Comparison of ENCODE assay signal across 9 mouse cellular contexts in the genomic region with DNA sequence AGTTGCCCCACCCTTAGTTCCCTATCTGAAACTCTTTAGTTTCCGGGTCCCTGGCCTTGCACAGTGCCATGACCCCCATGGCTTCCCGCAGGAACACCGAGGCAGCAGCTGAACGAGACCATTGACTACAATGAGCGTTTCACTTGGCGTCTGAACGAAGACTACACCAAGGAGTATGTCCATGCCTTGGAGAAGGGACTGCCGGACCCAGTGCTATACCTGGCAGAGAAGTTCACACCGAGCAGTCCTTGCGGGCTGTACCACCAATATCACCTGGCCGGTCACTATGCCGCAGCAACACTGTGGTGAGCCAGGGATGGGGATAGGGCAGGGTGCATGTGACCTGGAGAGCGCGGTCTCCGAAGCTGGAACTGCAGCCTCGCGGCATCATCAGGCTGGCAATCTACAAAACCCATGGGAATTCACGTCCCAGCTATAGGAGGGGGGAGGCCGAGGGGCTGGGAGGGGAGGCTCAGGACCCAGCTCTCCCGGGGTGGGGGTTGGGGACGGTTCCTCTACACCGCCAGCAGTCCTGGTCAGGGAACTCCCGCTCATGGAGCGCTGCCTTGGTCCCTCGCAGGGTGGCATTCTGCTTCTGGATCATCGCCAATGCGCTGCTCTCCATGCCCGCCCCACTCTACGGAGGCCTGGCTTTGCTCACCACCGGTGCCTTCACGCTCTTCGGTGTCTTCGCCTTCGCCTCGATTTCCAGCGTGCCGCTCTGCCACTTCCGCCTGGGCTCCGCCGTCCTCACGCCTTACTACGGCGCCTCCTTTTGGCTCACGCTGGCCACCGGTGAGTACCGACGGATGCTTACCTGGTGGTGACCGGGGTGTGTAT. TPM values are rescaled to one million over a fixed set of nuclear protein-coding genes. Genes with fewer than 3 reads are reported as not detected.
DNase-seq lines count a peak whose midpoint lies in the region; ATAC-seq and TF ChIP-seq lines count a peak whose summit lies in the region.
"Had no signal": no experiment of that assay in that cellular context is flagged by ENCODE, and none has a peak within 500 bp of the region (broad histone marks: within the 10 kb centered on the region; RNA-seq: fewer than 3 reads in every experiment).

No protein-coding gene starts in this region.

- no peak for TF ChIP-seq EP300 in liver, embryonic 14.5 days (IDR thresholded peaks at IDR 0.05; ENCODE audit: low read depth)

- no peak overlapping the region for H3K27ac ChIP-seq in layer of hippocampus, adult 2 months
- H3K27ac ChIP-seq in embryonic facial prominence, embryonic 13.5 days = no peak overlapping the region
- no peak overlapping the region for H3K27ac ChIP-seq in hindbrain, embryonic 16.5 days (ENCODE audit: low read depth, low read length)
- no peak overlapping the region for H3K27ac ChIP-seq in liver, embryonic 14.5 days
- H3K27ac ChIP-seq in neural tube, embryonic 13.5 days (replicated peaks) = no peak overlapping the region

- H3K27me3 ChIP-seq in embryonic facial prominence, embryonic 13.5 days = peaks cover 100% of the 10 kb centered on the region
- H3K27me3 ChIP-seq in hindbrain, embryonic 16.5 days (replicated peaks; ENCODE audit: control insufficient read depth, insufficient read depth, low read length) = peaks cover 28% of the 10 kb centered on the region
- peaks cover 66% of the 10 kb centered on the region for H3K27me3 ChIP-seq in liver, embryonic 14.5 days (ENCODE audit: control insufficient read depth, insufficient read depth, low read length)
- H3K27me3 ChIP-seq in neural tube, embryonic 13.5 days = peaks cover 99% of the 10 kb centered on the region

- WGBS in embryonic facial prominence, embryonic 13.5 days = 1% methylated on average over 48 of the region's 48 CpGs
- under 1% methylated on average over 47 of the region's 48 CpGs for WGBS in hindbrain, embryonic 16.5 days
- under 1% methylated on average over 47 of the region's 48 CpGs for WGBS in liver, embryonic 14.5 days (ENCODE audit: insufficient replicate concordance)
- WGBS in neural tube, embryonic 13.5 days = 1% methylated on average over 48 of the region's 48 CpGs

- peaks cover 44% of the 10 kb centered on the region for H3K4me1 ChIP-seq in embryonic facial prominence, embryonic 13.5 days
- peaks cover 39% of the 10 kb centered on the region for H3K4me1 ChIP-seq in hindbrain, embryonic 16.5 days (ENCODE audit: control insufficient read depth, insufficient read depth, low read depth, low read length)
- H3K4me1 ChIP-seq in liver, embryonic 14.5 days (replicated peaks; ENCODE audit: control insufficient read depth in 2 of 2, insufficient read depth in 2 of 2, low read length in 1 of 2) = 0 out of 4 replicates have a peak, but pooled peaks cover 0 to 2% of the 10 kb centered on the region in 2 experiments
- H3K4me1 ChIP-seq in neural tube, embryonic 13.5 days (replicated peaks) = peaks cover 40% of the 10 kb centered on the region

- ATAC-seq in embryonic facial prominence, embryonic 13.5 days (ENCODE audit: insufficient number of reproducible peaks, insufficient read depth, low FRiP score, low TSS enrichment, low read depth) = 0 out of 2 replicates have a peak, but pooled peaks have one; percentile 28
- ATAC-seq in hindbrain, embryonic 16.5 days = peak; percentile 60
- ATAC-seq in liver, embryonic 14.5 days (ENCODE audit: insufficient read depth) = no peak
- peak; percentile 54 for ATAC-seq in neural tube, embryonic 13.5 days (ENCODE audit: low read depth)
- no peak for ATAC-seq in erythroid progenitor cell, adult 5-6 weeks (replicated peaks; ENCODE audit: low FRiP score, poor library complexity, severe bottlenecking)
- ATAC-seq: Patski had no signal

- peak overlapping the region; percentile 44 for H3K9ac ChIP-seq in embryonic facial prominence, embryonic 13.5 days
- H3K9ac ChIP-seq in hindbrain, embryonic 16.5 days (ENCODE audit: low read depth, low read length) = peak overlapping the region; percentile 66
- H3K9ac ChIP-seq in liver, embryonic 14.5 days (replicated peaks) = no peak overlapping the region
- H3K9ac ChIP-seq in neural tube, embryonic 13.5 days = peak overlapping the region; percentile 66

- peak overlapping the region; percentile 76 for H3K4me2 ChIP-seq in embryonic facial prominence, embryonic 13.5 days
- H3K4me2 ChIP-seq in hindbrain, embryonic 16.5 days (ENCODE audit: low read length) = peak overlapping the region; percentile 94
- H3K4me2 ChIP-seq in liver, embryonic 14.5 days (ENCODE audit: low read depth) = peak overlapping the region; percentile 29
- H3K4me2 ChIP-seq in neural tube, embryonic 13.5 days = peak overlapping the region; percentile 77

- H3K36me3 ChIP-seq in embryonic facial prominence, embryonic 13.5 days = no peaks in the 10 kb centered on the region
- H3K36me3 ChIP-seq in hindbrain, embryonic 16.5 days (ENCODE audit: control insufficient read depth, insufficient read depth, low read length) = no peaks in the 10 kb centered on the region
- no peaks in the 10 kb centered on the region for H3K36me3 ChIP-seq in liver, embryonic 14.5 days (replicated peaks; ENCODE audit: control insufficient read depth, insufficient read depth, low read depth)
- no peaks in the 10 kb centered on the region for H3K36me3 ChIP-seq in neural tube, embryonic 13.5 days

- DNase-seq in layer of hippocampus, adult 2 months (ENCODE audit: low spot score in 2 of 2) = no peak
- no peak for DNase-seq in layer of hippocampus, adult 8-10 months (ENCODE audit: low spot score in 2 of 2)
- DNase-seq in adrenal gland, adult 8-10 months = peak; percentile 31
- DNase-seq in liver, embryonic 14.5 days (ENCODE audit: low read depth in 3 of 3, low spot score in 3 of 3) = no peak

- TF ChIP-seq CTCF in layer of hippocampus, adult 2 months (conservative IDR thresholded peaks at IDR 0.05) = no peak
- no peak for TF ChIP-seq CTCF in liver, embryonic 14.5 days (IDR thresholded peaks at IDR 0.05; ENCODE audit: low read depth)

- peak overlapping the region; percentile 51 for H3K4me3 ChIP-seq in layer of hippocampus, adult 2 months
- H3K4me3 ChIP-seq in embryonic facial prominence, embryonic 13.5 days = peak overlapping the region; percentile 42
- peak overlapping the region; percentile 49 for H3K4me3 ChIP-seq in hindbrain, embryonic 16.5 days (ENCODE audit: low read length)
- H3K4me3 ChIP-seq in liver, embryonic 14.5 days (ENCODE audit: insufficient read depth in 1 of 2, low read depth in 2 of 2, low read length in 2 of 2) = peak overlapping the region in 1 of 2 experiments; percentile 18; a peak in 1 of 4 replicates
- H3K4me3 ChIP-seq in neural tube, embryonic 13.5 days = peak overlapping the region; percentile 44

- no peaks in the 10 kb centered on the region for H3K9me3 ChIP-seq in embryonic facial prominence, embryonic 13.5 days
- no peaks in the 10 kb centered on the region for H3K9me3 ChIP-seq in hindbrain, embryonic 16.5 days (ENCODE audit: control insufficient read depth, low read length)
- H3K9me3 ChIP-seq in liver, embryonic 14.5 days (ENCODE audit: control insufficient read depth, low read length) = no peaks in the 10 kb centered on the region
- H3K9me3 ChIP-seq in neural tube, embryonic 13.5 days = no peaks in the 10 kb centered on the region

RNA-seq across cellular contexts. Expression of a gene that starts 2.6 kb away (rescaled TPM):
- not detected for total RNA-seq in layer of hippocampus, adult 2 months (2021)
- not detected for total RNA-seq in layer of hippocampus, adult 8-10 months (2022)
- total RNA-seq in adrenal gland, adult 8-10 months (2022) = not detected
- polyA plus RNA-seq in embryonic facial prominence, embryonic 13.5 days (2015; fragmentation: Nextera tagmentation; extraction: Ambion mirVana) = not detected in 2 replicates
- 0.19 and 0.36 TPM in 2 replicates for polyA plus RNA-seq in hindbrain, embryonic 16.5 days (2015; fragmentation: Nextera tagmentation; extraction: Ambion mirVana)
- not detected in 2 replicates for polyA plus RNA-seq in liver, embryonic 14.5 days (2012; rRNA removed)
- not detected in 2 replicates for polyA plus RNA-seq in liver, embryonic 14.5 days (2014; fragmentation: Nextera tagmentation; extraction: Ambion mirVana)
- polyA plus RNA-seq in neural tube, embryonic 13.5 days (2015; fragmentation: Nextera tagmentation; extraction: Ambion mirVana) = not detected in 2 replicates
- not detected in 2 replicates for total RNA-seq in erythroid progenitor cell, adult 5-6 weeks (2015; ENCODE audit: low replicate concordance)
- total RNA-seq in erythroid progenitor cell, adult 5-6 weeks (2017; ENCODE audit: low replicate concordance) = not detected in 2 replicates
- polyA plus RNA-seq: Patski had no signal

RNA-seq across cellular contexts. Expression of a gene that starts 3.1 kb away (rescaled TPM):
- under 1 TPM in 1 of 2 experiments, not detected in 1; 0.08 TPM for total RNA-seq in layer of hippocampus, adult 2 months (2021)
- under 1 TPM; 0.05 to 0.08 (median 0.06) TPM for total RNA-seq in layer of hippocampus, adult 8-10 months (2022)
- total RNA-seq in adrenal gland, adult 8-10 months (2022) = not detected
- 0.14 TPM in 1 of 2 replicates, not detected in the other for polyA plus RNA-seq in embryonic facial prominence, embryonic 13.5 days (2015; fragmentation: Nextera tagmentation; extraction: Ambion mirVana)
- polyA plus RNA-seq in hindbrain, embryonic 16.5 days (2015; fragmentation: Nextera tagmentation; extraction: Ambion mirVana) = 0.03 TPM in 1 of 2 replicates, not detected in the other
- polyA plus RNA-seq in liver, embryonic 14.5 days (2012; rRNA removed) = 0.01 TPM in 1 of 2 replicates, not detected in the other
- polyA plus RNA-seq in liver, embryonic 14.5 days (2014; fragmentation: Nextera tagmentation; extraction: Ambion mirVana) = not detected in 2 replicates
- not detected in 2 replicates for polyA plus RNA-seq in neural tube, embryonic 13.5 days (2015; fragmentation: Nextera tagmentation; extraction: Ambion mirVana)
- total RNA-seq in erythroid progenitor cell, adult 5-6 weeks (2015; ENCODE audit: low replicate concordance) = not detected in 2 replicates
- not detected in 2 replicates for total RNA-seq in erythroid progenitor cell, adult 5-6 weeks (2017; ENCODE audit: low replicate concordance)

RNA-seq across cellular contexts. Expression of a gene that starts 12.2 kb away (rescaled TPM):
- total RNA-seq in layer of hippocampus, adult 2 months (2021) = not detected
- not detected for total RNA-seq in layer of hippocampus, adult 8-10 months (2022)
- under 1 TPM; 0.20 to 0.52 (median 0.32) TPM for total RNA-seq in adrenal gland, adult 8-10 months (2022)
- 1.6 and 1.9 TPM in 2 replicates for polyA plus RNA-seq in embryonic facial prominence, embryonic 13.5 days (2015; fragmentation: Nextera tagmentation; extraction: Ambion mirVana)
- 0.26 and 0.27 TPM in 2 replicates for polyA plus RNA-seq in hindbrain, embryonic 16.5 days (2015; fragmentation: Nextera tagmentation; extraction: Ambion mirVana)
- polyA plus RNA-seq in liver, embryonic 14.5 days (2012; rRNA removed) = not detected in 2 replicates
- polyA plus RNA-seq in liver, embryonic 14.5 days (2014; fragmentation: Nextera tagmentation; extraction: Ambion mirVana) = not detected in 2 replicates
- 0.29 TPM in 1 of 2 replicates, not detected in the other for polyA plus RNA-seq in neural tube, embryonic 13.5 days (2015; fragmentation: Nextera tagmentation; extraction: Ambion mirVana)
- total RNA-seq in erythroid progenitor cell, adult 5-6 weeks (2015; ENCODE audit: low replicate concordance) = not detected in 2 replicates
- total RNA-seq in erythroid progenitor cell, adult 5-6 weeks (2017; ENCODE audit: low replicate concordance) = not detected in 2 replicates

RNA-seq across cellular contexts. Expression of a gene that starts 14.2 kb away (rescaled TPM):
- total RNA-seq in layer of hippocampus, adult 2 months (2021) = not detected
- not detected for total RNA-seq in layer of hippocampus, adult 8-10 months (2022)
- under 1 TPM in 2 of 4 experiments, not detected in 2; 0.06 to 0.13 TPM for total RNA-seq in adrenal gland, adult 8-10 months (2022)
- 0.31 and 0.32 TPM in 2 replicates for polyA plus RNA-seq in embryonic facial prominence, embryonic 13.5 days (2015; fragmentation: Nextera tagmentation; extraction: Ambion mirVana)
- 0.09 and 0.15 TPM in 2 replicates for polyA plus RNA-seq in hindbrain, embryonic 16.5 days (2015; fragmentation: Nextera tagmentation; extraction: Ambion mirVana)
- polyA plus RNA-seq in liver, embryonic 14.5 days (2012; rRNA removed) = not detected in 2 replicates
- polyA plus RNA-seq in liver, embryonic 14.5 days (2014; fragmentation: Nextera tagmentation; extraction: Ambion mirVana) = not detected in 2 replicates
- 0.06 and 0.13 TPM in 2 replicates for polyA plus RNA-seq in neural tube, embryonic 13.5 days (2015; fragmentation: Nextera tagmentation; extraction: Ambion mirVana)
- not detected in 2 replicates for total RNA-seq in erythroid progenitor cell, adult 5-6 weeks (2015; ENCODE audit: low replicate concordance)
- total RNA-seq in erythroid progenitor cell, adult 5-6 weeks (2017; ENCODE audit: low replicate concordance) = not detected in 2 replicates

Comparison
In these comparisons a context has a peak if more than half of its experiments do, and no peak if none do; other contexts are left out.
1. ATAC-seq: peak in embryonic facial prominence, embryonic 13.5 days (single experiment), hindbrain, embryonic 16.5 days (single experiment) and neural tube, embryonic 13.5 days (single experiment); none in liver, embryonic 14.5 days (single experiment) and erythroid progenitor cell, adult 5-6 weeks (single experiment).
2. H3K4me2 ChIP-seq: peak in every context shown above with its lines; median percentile 94 in hindbrain, embryonic 16.5 days; 77 in neural tube, embryonic 13.5 days; 76 in embryonic facial prominence, embryonic 13.5 days; 29 in liver, embryonic 14.5 days.